Mouse (Mus musculus): ENCODE measurements around the gene Ank2. TPM values are rescaled to one million over a fixed set of nuclear protein-coding genes. Genes with fewer than 3 reads are reported as not detected.

Gene Ank2
- total RNA-seq, 1 experiment from 2014 or later, result not detected

DNA sequence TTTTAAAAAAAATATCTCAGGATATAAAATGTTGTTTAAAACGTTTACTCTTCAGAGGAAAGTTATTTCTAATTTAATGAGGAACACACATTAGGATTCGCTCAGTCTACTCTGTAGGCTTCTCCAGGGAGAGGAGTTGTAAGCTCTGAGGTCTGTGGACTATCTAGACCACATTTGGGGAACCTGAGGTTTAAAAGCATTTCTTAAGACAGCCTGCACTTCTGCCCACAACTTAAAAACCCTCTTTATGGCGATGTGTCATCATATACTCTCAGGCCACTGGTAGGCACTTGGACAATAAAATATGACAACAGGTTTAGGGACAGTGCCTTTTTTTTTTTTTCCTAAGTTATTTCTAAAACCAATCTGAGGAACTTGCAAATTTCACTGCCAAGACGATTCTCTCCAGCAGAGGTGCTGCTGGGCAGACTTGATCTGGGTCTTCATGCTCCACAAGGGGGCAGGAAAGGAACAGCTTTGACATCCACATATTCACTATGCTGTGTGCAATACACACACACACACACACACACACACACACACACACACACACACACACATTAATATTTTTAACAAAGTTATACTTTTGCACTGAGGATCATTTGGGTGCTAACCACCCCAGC is 567.2 kb downstream of the Ank2 start:
- ATAC-seq (replicated peaks; ENCODE audit: insufficient number of reproducible peaks, low FRiP score, low TSS enrichment, poor library complexity, severe bottlenecking), result peak; percentile 61; the same call in 1 of the 2 replicates

DNA sequence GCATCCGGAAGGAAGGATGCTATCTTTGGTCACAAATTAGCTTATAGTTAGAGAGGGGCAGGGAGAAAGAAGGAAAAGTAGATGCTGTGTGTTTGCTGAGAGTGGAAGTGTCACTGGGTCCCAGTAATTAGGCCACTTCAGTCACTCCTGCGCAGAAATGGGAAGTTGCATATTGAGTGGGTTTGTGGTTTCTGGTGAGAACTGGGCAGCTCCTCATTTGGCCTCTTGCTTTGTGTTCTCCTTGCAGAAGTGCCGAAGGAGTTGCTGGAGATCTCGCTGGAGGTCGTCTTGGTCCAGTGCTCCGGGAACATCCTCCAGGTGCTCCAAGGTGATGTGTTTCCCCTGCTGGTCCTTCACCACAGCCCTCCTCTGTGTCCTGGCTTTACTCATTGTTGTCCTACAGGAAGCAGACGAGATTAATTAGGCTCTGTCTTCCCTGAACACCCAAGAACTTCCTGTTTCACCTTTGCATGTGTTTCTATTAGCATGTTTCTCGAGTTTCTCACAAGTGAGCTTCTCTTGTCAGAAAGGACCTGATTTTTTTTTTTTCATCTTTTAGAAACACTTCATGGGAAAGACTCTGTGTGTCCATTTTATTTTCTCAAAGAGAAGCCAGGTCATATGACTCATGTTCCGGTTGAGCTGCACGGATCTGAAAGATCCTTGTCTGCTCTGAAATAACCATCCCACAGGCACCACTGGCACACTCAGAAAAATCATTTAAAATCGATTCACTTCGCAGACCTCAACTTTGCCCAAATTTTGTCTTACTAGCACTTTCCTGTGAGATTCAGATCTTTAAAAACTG is 575.4 kb downstream of the Ank2 start:
- peak; percentile 76 for ATAC-seq (replicated peaks; ENCODE audit: insufficient number of reproducible peaks, low FRiP score, low TSS enrichment, poor library complexity, severe bottlenecking)

DNA sequence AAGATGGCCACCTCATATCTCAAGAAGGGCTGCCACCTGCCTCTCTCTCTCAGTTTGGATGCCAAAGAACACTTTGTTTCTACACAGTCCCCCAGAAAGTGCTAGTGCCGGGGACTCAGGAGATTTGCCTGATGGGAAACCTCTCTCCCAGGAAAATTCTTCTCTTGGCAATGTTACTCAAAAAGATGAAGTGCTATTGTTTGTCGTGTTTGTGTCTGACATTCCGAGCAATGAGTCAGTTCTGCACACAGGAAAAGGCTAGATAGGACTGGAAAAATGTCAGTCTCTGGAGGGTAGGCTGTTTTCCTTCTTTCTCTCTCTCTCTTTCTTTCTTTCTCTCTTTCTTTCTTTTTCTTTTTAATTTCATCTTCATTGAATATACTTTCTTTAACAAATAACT is 577.2 kb downstream of the Ank2 start:
- no peak for ATAC-seq (replicated peaks; ENCODE audit: insufficient number of reproducible peaks, low FRiP score, low TSS enrichment, poor library complexity, severe bottlenecking)

DNA sequence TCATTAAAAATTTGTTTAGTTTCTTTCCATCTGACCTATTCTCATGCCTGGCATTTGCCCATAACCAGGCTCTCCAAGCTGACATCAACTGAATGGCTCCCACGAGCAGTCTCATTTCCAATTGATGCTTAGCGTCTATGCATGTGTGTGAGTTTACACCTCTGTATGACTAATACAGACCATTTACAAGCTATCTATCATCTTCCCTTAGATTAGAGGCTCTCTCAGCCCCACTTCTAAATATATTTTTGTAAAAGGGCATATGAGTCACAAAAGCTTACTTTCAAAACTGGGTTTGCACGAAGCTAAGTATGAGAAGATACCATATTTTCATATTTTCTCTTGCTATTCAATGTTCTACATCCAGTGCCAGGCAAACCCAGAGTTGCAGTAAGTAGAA is 578.9 kb downstream of the Ank2 start:
- no peak for ATAC-seq (replicated peaks; ENCODE audit: insufficient number of reproducible peaks, low FRiP score, low TSS enrichment, poor library complexity, severe bottlenecking)

DNA sequence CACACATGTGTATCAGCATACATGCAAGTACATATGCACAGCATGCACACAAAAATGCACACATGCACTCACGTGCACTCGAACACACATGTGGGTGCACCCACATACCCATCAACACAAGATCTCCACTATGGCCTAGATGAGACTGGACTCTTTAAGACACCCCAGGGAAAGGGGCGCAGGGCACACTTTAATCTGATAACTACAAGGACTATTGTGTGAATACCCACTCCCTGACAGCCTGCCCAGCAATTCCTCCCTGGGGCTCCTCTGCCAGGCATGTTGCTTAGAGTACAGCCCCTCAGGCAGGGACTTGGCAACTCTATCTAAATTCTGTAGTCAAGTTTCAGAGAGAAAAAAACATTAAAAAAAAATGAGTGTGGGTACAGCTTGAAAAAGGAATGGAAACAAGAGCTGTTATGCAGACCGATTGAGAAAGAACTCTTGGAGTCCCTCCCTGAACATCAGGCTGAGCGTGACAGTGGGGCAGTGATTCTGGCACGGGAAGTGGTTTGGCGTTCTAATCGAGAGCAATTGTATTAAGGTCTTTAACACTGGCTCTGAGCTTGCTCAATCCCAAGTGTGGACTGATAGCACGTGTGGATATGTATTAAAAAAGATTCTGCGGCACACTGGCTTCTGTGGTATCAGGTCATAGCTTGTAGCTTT is 580.2 kb downstream of the Ank2 start:
- 0 out of 2 replicates have a peak, but pooled peaks have one; percentile 31 for ATAC-seq (replicated peaks; ENCODE audit: insufficient number of reproducible peaks, low FRiP score, low TSS enrichment, poor library complexity, severe bottlenecking)

DNA sequence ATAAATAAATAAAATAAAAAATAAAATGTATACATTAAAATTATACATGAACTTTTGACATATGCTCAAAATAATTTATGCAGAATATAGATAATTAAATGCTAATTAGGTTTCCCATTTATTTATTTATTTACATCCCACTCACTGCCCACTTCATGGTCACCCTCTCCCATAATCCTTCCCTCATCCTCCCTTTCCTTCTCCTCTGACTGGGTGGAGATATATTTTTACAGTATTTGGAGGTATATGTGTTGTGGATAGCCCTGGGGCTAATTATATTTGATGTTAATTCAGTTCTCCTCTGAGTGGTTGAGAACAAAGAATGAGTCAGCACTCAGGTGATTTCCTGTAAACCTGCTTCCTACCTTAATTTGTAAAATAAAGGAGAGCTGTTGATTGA is 582.8 kb downstream of the Ank2 start:
- no peak for ATAC-seq (replicated peaks; ENCODE audit: insufficient number of reproducible peaks, low FRiP score, low TSS enrichment, poor library complexity, severe bottlenecking)

DNA sequence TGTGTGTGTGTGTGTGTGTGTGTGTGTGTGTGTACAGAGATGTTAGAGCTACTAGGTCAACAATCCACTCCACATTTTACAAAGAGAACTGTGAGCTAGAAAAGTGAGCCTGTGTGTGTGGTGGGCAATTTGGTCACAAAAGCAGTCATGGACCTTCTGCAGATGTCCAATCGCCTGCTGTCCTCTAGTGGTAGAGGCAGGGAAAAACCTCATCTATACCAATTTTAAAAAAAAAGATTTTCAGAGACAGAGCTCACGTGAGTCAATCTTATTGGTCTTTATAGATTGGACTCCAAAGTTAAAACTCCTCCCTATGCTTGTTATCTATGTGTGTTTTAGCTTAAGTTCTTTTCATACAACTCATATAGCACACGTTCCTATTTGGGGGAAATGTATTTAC is 595.6 kb downstream of the Ank2 start:
- no peak for ATAC-seq (replicated peaks; ENCODE audit: insufficient number of reproducible peaks, low FRiP score, low TSS enrichment, poor library complexity, severe bottlenecking)

DNA sequence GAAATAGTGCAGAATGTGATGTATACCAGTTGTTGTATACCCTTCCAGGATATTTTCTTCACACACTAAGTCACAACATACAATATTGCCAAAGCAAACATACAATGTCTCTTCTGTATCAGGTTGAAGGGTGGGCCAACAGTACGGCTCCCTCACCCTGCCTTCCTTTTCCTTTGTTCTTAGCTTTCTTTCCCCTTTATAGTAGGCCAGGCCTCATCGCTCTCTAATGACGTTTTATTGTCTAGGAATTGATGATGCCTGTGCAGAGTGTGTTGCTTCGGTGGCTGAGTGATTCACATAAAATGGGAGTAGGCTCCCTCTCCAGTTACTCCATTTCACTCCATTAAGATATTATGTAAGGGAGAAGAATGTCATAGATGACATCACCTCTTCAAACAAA is 612.5 kb downstream of the Ank2 start:
- ATAC-seq (replicated peaks; ENCODE audit: insufficient number of reproducible peaks, low FRiP score, low TSS enrichment, poor library complexity, severe bottlenecking), result no peak

DNA sequence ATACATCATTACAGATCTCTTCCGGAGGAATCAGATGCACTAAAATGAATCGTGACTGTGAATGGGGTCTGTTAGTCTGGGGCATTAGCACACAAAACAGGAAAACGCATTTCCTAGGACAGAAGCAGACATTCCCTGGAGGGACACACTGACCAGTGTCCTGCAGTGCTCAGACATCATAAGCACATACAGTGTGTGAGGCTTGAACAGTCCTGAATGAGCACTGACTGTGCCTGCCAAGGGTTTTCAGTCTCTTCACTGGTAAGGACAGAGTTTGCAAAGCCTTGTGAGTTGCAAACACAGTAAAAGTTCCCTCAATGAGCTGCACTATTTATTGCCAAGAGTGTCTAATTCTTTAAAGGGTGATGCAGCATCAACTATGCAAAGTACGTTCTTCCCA is 613.1 kb downstream of the Ank2 start:
- ATAC-seq (replicated peaks; ENCODE audit: insufficient number of reproducible peaks, low FRiP score, low TSS enrichment, poor library complexity, severe bottlenecking), result no peak

DNA sequence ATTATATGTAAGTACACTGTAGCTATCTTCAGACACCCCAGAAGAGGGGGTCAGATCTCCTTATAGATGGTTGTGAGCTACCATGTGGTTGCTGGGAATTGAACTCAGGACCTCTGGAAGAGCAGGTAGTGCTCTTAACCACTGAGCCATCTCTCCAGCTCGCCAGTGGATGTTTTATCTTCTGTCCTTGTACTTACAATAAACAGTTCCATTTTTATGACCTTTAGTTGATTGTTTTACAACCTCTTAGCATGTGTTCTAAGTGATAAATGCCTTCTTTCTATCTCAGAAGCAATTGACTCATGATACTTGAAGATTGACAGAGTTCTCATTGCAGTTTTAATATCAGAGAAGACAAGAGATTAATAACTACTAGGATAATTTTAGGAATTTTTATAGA is 620.9 kb downstream of the Ank2 start:
- no peak for ATAC-seq (replicated peaks; ENCODE audit: insufficient number of reproducible peaks, low FRiP score, low TSS enrichment, poor library complexity, severe bottlenecking)

Other genes with a start within 250 kb of the Ank2 start
- 73.5 to 95.3 TPM (median 73.8 TPM) in 3 replicates for gene Larp7, start 54.0 kb upstream of the Ank2 start, total RNA-seq (2017)
- 4.3 to 8.1 TPM (median 4.5 TPM) in 3 replicates for gene Zgrf1, start 54.1 kb upstream of the Ank2 start, total RNA-seq (2017)
- 0.29 TPM in 1 of 3 replicates, not detected in the others for gene Neurog2, start 133.8 kb upstream of the Ank2 start, total RNA-seq (2017)

All from monocyte, adult 5-6 weeks (primary cell).